Mouse (Mus musculus) liver, embryonic 14.5 days (tissue): Measurements from ENCODE around the gene Plekho2.
A peak's percentile ranks its signal among the peaks of the same experiment; 100 is the strongest.

ENCODE experiments used
- CTCF ChIP-seq: IDR thresholded peaks from 2 replicates; pipeline ENCODE4 v1.5.1; 2016; ENCODE audit warnings: antibody characterized with exemption, low read depth, control low read depth
- EP300 ChIP-seq: IDR thresholded peaks from 2 replicates; pipeline ENCODE4 v1.6.1; 2016; ENCODE audit warnings: antibody characterized with exemption, low read depth

DNA sequence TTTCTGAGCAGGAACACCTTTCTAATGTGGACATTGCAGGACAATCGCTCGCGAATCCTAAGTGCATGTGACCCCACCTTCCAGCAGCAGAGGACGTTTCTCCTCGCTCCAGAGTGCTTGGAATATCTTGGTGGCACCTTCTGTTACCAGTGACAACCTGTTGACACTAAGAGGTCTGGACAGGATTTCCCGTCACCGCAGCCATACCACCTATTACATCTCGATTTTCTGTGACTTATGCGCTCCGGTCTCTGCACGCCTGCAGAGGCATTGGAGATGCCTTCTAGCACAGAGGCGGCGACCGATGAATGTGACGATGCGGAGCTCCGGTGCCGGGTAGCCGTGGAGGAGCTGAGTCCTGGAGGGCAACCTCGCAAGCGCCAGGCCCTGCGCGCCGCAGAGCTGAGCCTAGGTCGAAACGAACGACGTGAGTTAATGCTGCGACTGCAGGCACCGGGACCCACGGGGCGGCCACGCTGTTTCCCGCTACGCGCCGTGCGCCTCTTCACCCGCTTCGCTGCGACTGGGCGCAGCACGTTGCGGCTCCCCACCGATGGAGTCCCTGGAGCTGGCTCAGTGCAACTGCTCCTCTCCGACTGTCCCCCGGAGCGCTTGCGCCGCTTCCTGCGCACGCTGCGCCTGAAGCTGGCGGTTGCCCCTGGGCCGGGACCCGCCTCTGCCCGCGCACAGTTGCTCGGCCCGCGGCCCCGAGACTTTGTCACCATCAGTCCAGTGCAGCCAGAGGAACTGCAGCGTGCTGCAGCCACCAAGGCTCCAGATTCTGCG is 7.9 kb upstream of the Plekho2 start:
- no peak for TF ChIP-seq EP300
- 0 out of 2 replicates have a peak, but pooled peaks have one; percentile 7 for TF ChIP-seq CTCF
